Mouse (Mus musculus) forebrain, embryonic 13.5 days (tissue): ENCODE data around the gene Pde2a. TPM values are rescaled to one million over a fixed set of nuclear protein-coding genes. Genes with fewer than 3 reads are reported as not detected.
A peak's percentile ranks its signal among the peaks of the same experiment; 100 is the strongest.

ENCODE experiments used
- ATAC-seq: fragments of 200-750 bp; cut with Nextera tagmentation; 2 replicates; pipeline ENCODE4 v1.8.0; 2017
- H3K27ac ChIP-seq: fragments of 300-500 bp; sonication (generic); 2 replicates; pipeline ENCODE4 v1.5.1; 2015; ENCODE audit warnings: inconsistent platforms, mild to moderate bottlenecking, moderate library complexity
- H3K27me3 ChIP-seq: fragments of 300-500 bp; sonication (generic); 2 replicates; pipeline ENCODE4 v1.6.1; 2015; ENCODE audit warnings: mild to moderate bottlenecking, inconsistent platforms
- H3K36me3 ChIP-seq: fragments of 300-500 bp; sonication (generic); 2 replicates; pipeline ENCODE4 v1.6.1; 2015; ENCODE audit warnings: mild to moderate bottlenecking, inconsistent platforms; ENCODE audit not compliant: poor library complexity, severe bottlenecking
- H3K4me1 ChIP-seq: fragments of 300-500 bp; sonication (generic); 2 replicates; pipeline ENCODE4 v1.6.1; 2015; ENCODE audit warnings: inconsistent platforms
- H3K4me2 ChIP-seq: fragments of 300-500 bp; sonication (generic); 2 replicates; pipeline ENCODE4 v1.6.1; 2015; ENCODE audit warnings: inconsistent platforms, mild to moderate bottlenecking, moderate library complexity
- H3K4me3 ChIP-seq: fragments of 300-500 bp; sonication (generic); 2 replicates; pipeline ENCODE4 v1.5.1; 2015; ENCODE audit warnings: mild to moderate bottlenecking, inconsistent platforms
- H3K9ac ChIP-seq: fragments of 300-500 bp; sonication (generic); 2 replicates; pipeline ENCODE4 v1.6.1; 2015; ENCODE audit warnings: mild to moderate bottlenecking, inconsistent platforms
- H3K9me3 ChIP-seq: fragments of 300-500 bp; sonication (generic); replicated peaks from 2 replicates; pipeline ENCODE4 v1.6.1; 2016; ENCODE audit warnings: inconsistent platforms
- WGBS: fragments of 180-500 bp; shearing (Covaris S2); methylation state at CpG from one replicate; pipeline ENCODE4 v1.1.7; 2015; 5-methylcytosine and 5-hydroxymethylcytosine counted together
- polyA plus RNA-seq: library from polyadenylated mRNA; unstranded; fragments of >200 nt; fragmentation: Nextera tagmentation; extraction: Ambion mirVana; gene quantifications from 2 replicates; pipeline ENCODE4 v1.2.1, GENCODE M21; 2015

Gene Pde2a
- polyA plus RNA-seq, 1 experiment from 2014 or later: 26.2 TPM

DNA sequence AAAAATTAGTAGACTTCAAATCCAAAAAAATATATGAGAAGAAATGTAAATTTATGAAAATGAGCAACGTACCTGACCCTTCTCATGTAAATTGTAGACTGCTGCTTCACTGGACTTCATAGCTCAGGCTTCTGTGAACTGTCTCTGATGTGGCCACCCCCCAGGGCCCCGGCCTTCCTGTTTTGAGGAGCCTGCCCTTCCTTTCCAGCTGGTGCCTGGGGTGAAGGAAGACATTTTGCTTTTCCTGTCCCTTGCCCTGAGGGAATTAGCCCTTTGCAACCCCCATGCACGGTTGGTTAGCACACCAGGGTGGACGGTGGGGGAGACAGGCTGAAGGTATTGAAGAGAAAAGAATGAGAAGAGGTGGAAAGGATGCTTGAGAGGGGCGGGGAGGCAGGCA is 35.3 kb downstream of the Pde2a start:
- no peak overlapping the region for H3K4me2 ChIP-seq
- no peak overlapping the region for H3K9ac ChIP-seq
- no peaks in the 10 kb centered on the region for H3K36me3 ChIP-seq
- no peak overlapping the region for H3K4me3 ChIP-seq
- H3K4me1 ChIP-seq: peaks cover 31% of the 10 kb centered on the region
- no peak overlapping the region for H3K27ac ChIP-seq
- WGBS: 32% methylated on average over 5 of the region's 5 CpGs
- H3K27me3 ChIP-seq: peaks cover 28% of the 10 kb centered on the region
- no peak for ATAC-seq
- no peaks in the 10 kb centered on the region for H3K9me3 ChIP-seq

DNA sequence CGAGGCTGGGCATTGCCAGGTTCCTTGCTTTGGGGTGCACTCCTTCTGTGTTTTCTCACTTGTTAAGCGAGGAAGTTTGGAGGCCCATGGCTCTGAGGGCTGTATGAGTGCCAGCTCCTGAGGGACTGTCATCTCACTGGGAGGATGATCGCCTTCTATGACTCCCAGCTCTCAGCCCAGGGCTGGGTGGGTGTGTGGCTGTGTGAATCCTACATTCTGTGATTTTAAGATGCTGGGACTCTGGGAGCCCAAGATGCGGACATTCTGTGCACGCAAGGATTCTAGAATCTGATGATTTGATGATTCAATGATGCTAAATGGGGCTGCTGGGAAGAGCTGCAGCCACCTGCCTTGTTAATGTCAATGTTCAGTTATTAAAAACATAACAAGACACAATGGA is 35.8 kb downstream of the Pde2a start:
- Histone ChIP-seq H3K36me3 (no peaks in the 10 kb centered on the region), H3K27ac (no peak overlapping the region), H3K4me1 (peaks cover 36% of the 10 kb centered on the region), H3K9ac (no peak overlapping the region), H3K4me3 (no peak overlapping the region), H3K9me3 (no peaks in the 10 kb centered on the region), H3K4me2 (no peak overlapping the region), H3K27me3 (peaks cover 23% of the 10 kb centered on the region)
- WGBS: 73% methylated on average over 5 of the region's 5 CpGs
- no peak for ATAC-seq

DNA sequence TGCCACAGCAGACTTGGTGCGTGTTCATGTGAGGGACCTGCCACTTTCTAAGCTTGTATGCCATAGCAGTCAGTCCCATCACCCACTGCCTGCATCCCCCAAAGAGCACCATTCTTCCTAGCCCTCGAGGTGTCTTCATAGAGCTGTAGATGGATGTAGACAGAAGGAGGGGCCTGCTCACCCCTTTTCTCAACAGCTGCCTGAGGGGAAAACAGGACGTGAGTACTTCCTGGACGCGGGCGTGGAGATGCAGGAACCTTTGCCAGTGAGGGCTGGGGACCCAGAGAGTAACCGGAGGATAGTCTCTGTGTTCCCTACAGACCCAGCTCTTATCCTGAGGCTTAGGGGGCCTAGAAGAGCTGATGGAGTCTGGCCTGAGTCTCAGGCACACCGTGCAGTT is 36.3 kb downstream of the Pde2a start:
- peaks cover 18% of the 10 kb centered on the region for H3K27me3 ChIP-seq
- H3K4me1 ChIP-seq: peaks cover 41% of the 10 kb centered on the region
- H3K9me3 ChIP-seq: no peaks in the 10 kb centered on the region
- ATAC-seq: no peak
- no peak overlapping the region for H3K27ac ChIP-seq
- H3K4me3 ChIP-seq: no peak overlapping the region
- no peaks in the 10 kb centered on the region for H3K36me3 ChIP-seq
- 78% methylated on average over 8 of the region's 8 CpGs for WGBS
- no peak overlapping the region for H3K9ac ChIP-seq
- H3K4me2 ChIP-seq: no peak overlapping the region

DNA sequence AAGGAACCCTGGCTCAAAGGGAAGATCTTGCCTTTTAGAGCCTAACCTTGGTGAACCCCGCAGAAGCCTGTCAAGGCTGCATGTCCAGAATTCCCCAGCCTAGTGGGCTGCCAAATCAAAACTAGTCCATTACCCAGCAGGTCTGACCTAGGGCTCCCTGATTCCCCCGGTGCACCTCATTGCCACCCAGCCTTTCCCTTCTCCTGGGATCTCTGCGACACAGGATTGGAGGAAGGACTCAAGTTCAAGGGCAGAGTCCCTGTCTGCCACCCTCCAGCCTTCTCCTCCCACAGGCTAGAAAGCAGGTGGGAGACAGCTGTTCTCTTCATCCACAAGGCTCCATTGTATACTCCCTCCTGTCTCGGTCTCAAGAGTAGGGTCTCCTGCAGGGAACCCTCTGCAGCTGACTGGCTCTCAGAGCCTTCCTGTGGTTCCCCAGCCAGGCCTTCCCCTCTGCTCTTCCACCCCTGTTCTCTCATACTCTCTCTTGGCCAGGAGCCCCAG is 36.8 kb downstream of the Pde2a start:
- no peak overlapping the region for H3K9ac ChIP-seq
- H3K4me3 ChIP-seq: no peak overlapping the region
- H3K4me1 ChIP-seq: peaks cover 46% of the 10 kb centered on the region
- H3K4me2 ChIP-seq: no peak overlapping the region
- ATAC-seq: no peak
- WGBS: 69% methylated on average over 4 of the region's 4 CpGs
- H3K36me3 ChIP-seq: no peaks in the 10 kb centered on the region
- H3K9me3 ChIP-seq: no peaks in the 10 kb centered on the region
- H3K27ac ChIP-seq: no peak overlapping the region
- peaks cover 13% of the 10 kb centered on the region; the same call in 1 of the 2 replicates for H3K27me3 ChIP-seq

DNA sequence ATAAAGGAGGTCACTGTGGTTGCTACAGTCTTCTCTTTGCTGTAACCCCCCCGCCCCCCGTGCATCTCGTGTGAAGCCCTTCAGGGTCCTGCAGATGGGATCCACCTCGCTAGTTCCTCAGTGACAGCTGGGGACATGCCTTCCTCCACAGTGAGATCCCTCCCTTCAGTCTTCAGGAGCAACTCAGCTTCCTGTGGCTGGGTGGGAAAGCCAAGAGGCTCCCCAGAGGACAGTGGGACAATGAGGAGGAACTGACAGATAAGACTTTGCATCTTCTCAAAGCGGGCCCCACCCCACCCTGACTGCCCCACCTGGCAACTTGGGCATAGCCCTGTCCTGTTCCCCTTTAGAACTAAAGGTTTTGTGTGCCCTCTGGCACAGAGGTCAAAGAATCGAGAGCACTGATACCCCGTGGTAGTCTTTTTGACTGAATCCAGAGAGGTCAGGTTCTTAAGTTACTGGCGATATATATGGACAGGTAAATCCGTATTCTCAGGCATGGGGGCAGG is 37.9 kb downstream of the Pde2a start:
- Histone ChIP-seq H3K36me3 (no peaks in the 10 kb centered on the region), H3K4me3 (no peak overlapping the region), H3K9ac (no peak overlapping the region), H3K27ac (no peak overlapping the region), H3K4me1 (peaks cover 54% of the 10 kb centered on the region), H3K4me2 (no peak overlapping the region), H3K9me3 (no peaks in the 10 kb centered on the region), H3K27me3 (peaks cover 13% of the 10 kb centered on the region; the same call in 1 of the 2 replicates)
- no peak for ATAC-seq
- 81% methylated on average over 9 of the region's 9 CpGs for WGBS

DNA sequence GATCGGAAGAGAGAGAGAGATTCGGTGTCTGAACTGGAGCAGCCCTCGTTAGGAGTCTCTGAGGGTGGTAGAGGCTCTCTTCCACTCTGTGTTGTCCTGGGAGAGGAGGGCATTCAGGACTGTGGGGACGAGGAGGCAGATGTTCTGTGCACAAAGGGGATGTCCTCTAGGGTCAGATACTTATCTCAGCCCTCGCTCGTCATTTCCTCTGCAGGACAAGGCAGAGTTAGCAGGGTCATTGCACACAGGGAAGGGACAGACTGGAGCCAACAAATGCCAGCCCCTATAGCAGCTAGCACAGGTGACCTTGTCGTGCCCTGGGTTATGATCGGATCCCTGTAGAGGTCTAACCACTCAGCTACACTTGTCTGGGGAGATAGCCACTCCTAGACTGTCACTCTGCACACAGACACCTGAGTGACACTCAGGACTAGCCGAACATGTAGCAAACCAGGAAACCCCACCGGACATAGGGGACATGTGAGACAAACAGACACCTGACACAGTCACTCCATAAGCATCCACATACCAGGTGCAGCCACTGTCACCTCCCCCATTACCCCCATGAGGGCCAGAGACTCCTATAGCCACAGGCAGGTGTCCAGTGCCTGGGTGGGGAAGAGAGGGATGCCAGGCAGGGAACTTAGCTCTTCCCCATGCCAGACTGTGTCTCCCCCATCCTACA is 38.6 kb downstream of the Pde2a start:
- Histone ChIP-seq H3K4me2 (no peak overlapping the region), H3K27ac (no peak overlapping the region; the same call in 1 of the 2 replicates), H3K9me3 (no peaks in the 10 kb centered on the region), H3K27me3 (peaks cover 11% of the 10 kb centered on the region; the same call in 1 of the 2 replicates), H3K36me3 (no peaks in the 10 kb centered on the region), H3K4me1 (peaks cover 59% of the 10 kb centered on the region), H3K4me3 (no peak overlapping the region), H3K9ac (no peak overlapping the region)
- 61% methylated on average over 10 of the region's 10 CpGs for WGBS
- no peak for ATAC-seq

DNA sequence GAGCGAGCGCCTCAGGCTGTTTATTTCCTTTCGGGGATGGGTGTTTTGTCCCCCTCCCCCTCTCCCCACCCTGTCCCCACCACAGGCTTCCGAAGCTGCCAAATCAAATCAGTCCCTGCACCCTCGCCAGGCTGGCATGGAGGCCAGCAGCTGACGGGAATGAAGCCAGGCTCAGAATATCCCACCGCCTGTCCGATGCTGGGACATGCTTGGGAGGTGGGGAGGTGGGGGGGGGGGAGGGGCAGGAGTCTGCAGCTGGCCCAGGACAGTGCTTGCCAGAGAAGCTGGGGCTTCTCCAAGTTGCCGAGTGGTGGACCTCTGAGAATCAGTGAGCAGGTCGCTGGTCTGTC is 39.1 kb downstream of the Pde2a start:
- Histone ChIP-seq H3K9ac (no peak overlapping the region), H3K36me3 (no peaks in the 10 kb centered on the region), H3K4me2 (no peak overlapping the region), H3K4me1 (peaks cover 65% of the 10 kb centered on the region), H3K27ac (no peak overlapping the region; the same call in none of the 2 replicates), H3K27me3 (0 out of 2 replicates have a peak, but pooled peaks cover 8% of the 10 kb centered on the region), H3K9me3 (no peaks in the 10 kb centered on the region), H3K4me3 (no peak overlapping the region)
- WGBS: 38% methylated on average over 10 of the region's 10 CpGs
- peak; percentile 58 for ATAC-seq

DNA sequence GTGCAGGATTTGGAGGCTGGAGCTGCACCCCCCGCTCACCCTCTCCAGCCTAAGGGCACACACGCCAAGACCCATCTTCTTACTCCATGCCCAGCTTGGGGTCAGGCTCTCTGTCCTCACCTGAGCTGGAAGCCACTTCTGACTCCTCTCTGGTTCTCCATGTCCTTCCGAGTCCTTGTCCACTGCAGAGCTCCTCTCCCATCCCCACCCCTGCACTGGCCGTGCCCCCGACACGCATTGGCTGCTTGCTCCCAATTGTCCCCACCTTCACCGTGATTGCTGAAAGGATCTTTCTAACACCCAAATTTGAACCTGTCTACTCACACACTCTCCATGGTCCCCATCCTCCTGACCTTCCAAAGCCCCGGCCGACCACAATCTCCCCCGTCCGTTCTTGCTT is 40.1 kb downstream of the Pde2a start:
- H3K9ac ChIP-seq: no peak overlapping the region
- H3K27ac ChIP-seq: no peak overlapping the region
- ATAC-seq: no peak
- H3K4me3 ChIP-seq: no peak overlapping the region
- 85% methylated on average over 11 of the region's 11 CpGs for WGBS
- H3K4me2 ChIP-seq: no peak overlapping the region
- H3K9me3 ChIP-seq: no peaks in the 10 kb centered on the region
- no peaks in the 10 kb centered on the region for H3K36me3 ChIP-seq
- peaks cover 66% of the 10 kb centered on the region for H3K4me1 ChIP-seq
- 0 out of 2 replicates have a peak, but pooled peaks cover 8% of the 10 kb centered on the region for H3K27me3 ChIP-seq

DNA sequence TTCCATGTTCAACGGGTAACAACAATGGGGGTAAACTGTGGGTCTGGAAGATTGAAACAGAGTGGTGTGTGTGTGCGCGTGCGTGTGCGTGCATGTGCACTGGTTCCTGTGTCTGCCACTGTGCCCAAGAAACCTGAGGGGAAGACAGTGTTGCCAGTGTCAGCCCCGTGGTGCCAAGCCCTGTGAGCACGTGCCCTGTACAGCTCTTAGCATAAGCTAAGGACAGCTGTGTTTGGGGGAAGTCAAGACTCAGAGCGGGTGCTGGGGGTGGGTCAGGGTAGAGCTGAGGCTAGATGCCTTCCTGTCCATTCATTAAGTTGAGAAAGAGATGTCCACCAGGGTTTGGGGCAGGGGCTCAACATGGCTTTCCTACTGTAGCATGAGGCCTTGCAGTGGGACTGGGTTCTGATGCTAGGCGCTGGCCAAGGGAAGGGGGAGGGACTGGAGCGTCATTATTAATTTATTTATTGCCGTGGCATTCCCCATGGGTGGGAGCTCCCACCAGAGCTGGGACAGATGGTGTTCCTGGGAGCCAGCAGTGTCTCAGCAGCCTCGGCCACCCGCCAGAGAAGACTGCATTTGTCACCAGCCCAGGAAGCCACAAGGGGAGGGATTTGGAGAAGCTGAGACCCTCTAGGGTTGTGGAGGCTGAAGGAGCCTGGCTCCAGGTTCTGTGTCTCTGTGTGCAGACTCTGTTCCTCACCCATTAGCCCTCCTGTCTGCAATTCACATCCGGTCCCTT is 41.0 kb downstream of the Pde2a start:
- H3K36me3 ChIP-seq: no peaks in the 10 kb centered on the region
- no peak overlapping the region for H3K4me2 ChIP-seq
- 87% methylated on average over 14 of the region's 14 CpGs for WGBS
- no peak overlapping the region for H3K9ac ChIP-seq
- no peaks in the 10 kb centered on the region for H3K9me3 ChIP-seq
- H3K27me3 ChIP-seq: 0 out of 2 replicates have a peak, but pooled peaks cover 5% of the 10 kb centered on the region
- ATAC-seq: peak; percentile 39
- H3K4me1 ChIP-seq: peaks cover 65% of the 10 kb centered on the region
- H3K27ac ChIP-seq: peak overlapping the region; percentile 25
- H3K4me3 ChIP-seq: no peak overlapping the region

DNA sequence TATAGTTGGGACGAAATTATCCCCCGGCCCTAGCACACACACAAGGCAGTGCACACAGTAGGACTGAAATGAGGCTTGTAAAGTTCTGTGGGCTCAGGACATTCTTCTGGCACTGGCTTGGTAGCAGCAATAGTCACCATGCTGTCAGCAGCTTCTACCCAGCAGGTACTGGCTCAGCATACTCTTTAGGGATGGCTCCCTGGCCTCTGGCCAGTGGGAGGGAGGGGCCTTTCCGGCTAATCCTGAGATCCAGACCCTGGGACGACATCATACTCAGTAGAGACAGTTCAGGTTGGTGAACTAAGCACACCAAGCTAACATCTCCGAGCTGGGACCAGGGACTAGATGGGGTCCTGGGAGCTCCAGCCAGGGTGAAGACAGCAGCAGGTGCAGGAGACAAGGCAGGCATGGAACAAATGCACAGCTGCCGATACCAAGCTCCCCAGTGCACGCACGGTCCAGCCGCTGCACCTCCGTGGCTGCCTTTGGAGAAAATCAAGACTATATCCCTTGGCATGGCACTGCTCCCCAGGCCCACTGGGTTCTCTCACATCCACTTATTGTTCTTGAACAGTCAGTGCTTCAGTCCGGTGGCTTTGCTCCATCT is 42.3 kb downstream of the Pde2a start:
- Histone ChIP-seq H3K9me3 (no peaks in the 10 kb centered on the region), H3K9ac (no peak overlapping the region), H3K27me3 (no peaks in the 10 kb centered on the region), H3K36me3 (no peaks in the 10 kb centered on the region), H3K4me3 (no peak overlapping the region), H3K27ac (no peak overlapping the region; the same call in 1 of the 2 replicates), H3K4me1 (peaks cover 60% of the 10 kb centered on the region), H3K4me2 (no peak overlapping the region)
- ATAC-seq: no peak
- 66% methylated on average over 11 of the region's 11 CpGs for WGBS

DNA sequence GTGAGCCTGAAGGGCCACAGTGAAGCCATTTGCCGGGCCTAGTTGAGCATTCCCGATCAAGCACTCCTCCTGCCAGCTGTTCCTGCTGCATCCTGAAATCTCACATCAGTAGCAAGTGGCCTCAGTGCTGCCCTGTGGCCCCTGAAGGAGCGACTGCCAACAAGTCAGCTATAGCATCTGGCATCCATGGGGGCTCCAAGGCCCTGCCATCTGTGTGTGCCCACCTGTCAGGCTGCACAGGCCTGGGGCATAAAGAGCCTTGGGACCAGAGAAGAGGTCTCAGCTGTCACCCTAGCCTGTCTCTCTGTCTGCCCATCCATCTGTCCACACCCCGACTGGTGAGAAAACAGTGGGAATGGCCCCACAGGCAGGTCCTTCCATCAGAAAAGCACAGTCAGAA is 43.4 kb downstream of the Pde2a start:
- Histone ChIP-seq H3K9ac (no peak overlapping the region), H3K4me2 (no peak overlapping the region), H3K36me3 (no peaks in the 10 kb centered on the region), H3K9me3 (no peaks in the 10 kb centered on the region), H3K4me3 (no peak overlapping the region), H3K27me3 (no peaks in the 10 kb centered on the region), H3K4me1 (peaks cover 59% of the 10 kb centered on the region), H3K27ac (no peak overlapping the region)
- ATAC-seq: no peak
- WGBS: 83% methylated on average over 4 of the region's 4 CpGs

DNA sequence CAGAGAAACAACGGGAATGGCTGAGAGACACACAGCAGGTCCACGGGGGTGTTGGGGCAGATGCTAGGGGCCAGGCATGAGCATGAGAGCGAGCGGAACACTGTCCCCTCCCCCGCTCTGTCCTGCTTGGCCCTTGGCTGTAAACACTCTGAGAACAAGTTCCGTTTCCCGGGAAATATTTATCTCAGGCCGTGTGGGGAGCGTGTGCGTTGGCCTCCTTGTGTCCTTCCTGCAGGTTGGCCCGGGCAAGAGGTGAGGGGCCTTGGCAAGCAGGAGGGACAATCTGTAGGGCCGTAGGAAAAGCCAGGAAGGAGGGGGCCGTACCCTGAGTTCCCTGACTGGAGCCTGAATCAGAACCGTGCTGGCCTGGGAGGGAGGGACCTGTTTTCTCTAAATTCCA is 43.9 kb downstream of the Pde2a start:
- no peak overlapping the region for H3K4me2 ChIP-seq
- WGBS: 70% methylated on average over 14 of the region's 14 CpGs

More for the DNA sequence above, 43.9 kb downstream of the Pde2a start:
- H3K4me1 ChIP-seq: peaks cover 54% of the 10 kb centered on the region
- H3K27me3 ChIP-seq: no peaks in the 10 kb centered on the region
- H3K27ac ChIP-seq: no peak overlapping the region
- no peak for ATAC-seq
- no peaks in the 10 kb centered on the region for H3K36me3 ChIP-seq
- no peaks in the 10 kb centered on the region for H3K9me3 ChIP-seq
- no peak overlapping the region for H3K4me3 ChIP-seq
- no peak overlapping the region for H3K9ac ChIP-seq
